Mouse (Mus musculus) hindbrain, embryonic 16.5 days (tissue): ENCODE measurements around the gene Coch. TPM values are rescaled to one million over a fixed set of nuclear protein-coding genes. Genes with fewer than 3 reads are reported as not detected.
"Not testable (repeated sequence)": the region's sequence is repeated elsewhere in the genome, so short reads cannot be mapped to it uniquely, and the experiment has no call there.

Experiments used
- ATAC-seq: fragments of 200-750 bp; cut with Nextera tagmentation; 2 replicates; pipeline ENCODE4 v1.8.0; 2017; ENCODE audit warnings: moderate TSS enrichment, moderate library complexity
- H3K27ac ChIP-seq: fragments of 300-500 bp; sonication (generic); 2 replicates; pipeline ENCODE4 v1.5.1; 2014; ENCODE audit warnings: low read depth, mild to moderate bottlenecking, control low read depth, low read length, moderate library complexity
- H3K27me3 ChIP-seq: fragments of 300-500 bp; sonication (generic); replicated peaks from 2 replicates; pipeline ENCODE4 v1.6.1; 2014; ENCODE audit warnings: low read length; ENCODE audit not compliant: control insufficient read depth, insufficient read depth
- H3K36me3 ChIP-seq: fragments of 300-500 bp; sonication (generic); 2 replicates; pipeline ENCODE4 v1.6.1; 2014; ENCODE audit warnings: mild to moderate bottlenecking, low read length, moderate library complexity, mixed read lengths; ENCODE audit not compliant: control insufficient read depth, insufficient read depth
- H3K4me1 ChIP-seq: fragments of 300-500 bp; sonication (generic); 2 replicates; pipeline ENCODE4 v1.6.1; 2014; ENCODE audit warnings: low read depth, low read length; ENCODE audit not compliant: control insufficient read depth, insufficient read depth
- H3K4me2 ChIP-seq: fragments of 300-500 bp; sonication (generic); 2 replicates; pipeline ENCODE4 v1.6.1; 2014; ENCODE audit warnings: mild to moderate bottlenecking, low read length, control low read depth, moderate library complexity
- H3K4me3 ChIP-seq: fragments of 300-500 bp; sonication (generic); 2 replicates; pipeline ENCODE4 v1.5.1; 2014; ENCODE audit warnings: mild to moderate bottlenecking, low read length, control low read depth, moderate library complexity
- H3K9ac ChIP-seq: fragments of 300-500 bp; sonication (generic); 2 replicates; pipeline ENCODE4 v1.6.1; 2014; ENCODE audit warnings: low read depth, mild to moderate bottlenecking, control low read depth, low read length, moderate library complexity
- H3K9me3 ChIP-seq: fragments of 300-500 bp; sonication (generic); 2 replicates; pipeline ENCODE4 v1.6.1; 2014; ENCODE audit warnings: mild to moderate bottlenecking, low read length, moderate library complexity; ENCODE audit not compliant: control insufficient read depth
- WGBS: fragments of 180-500 bp; shearing (Covaris S2); extraction: QIAGEN DNeasy Blood & Tissue Kit; methylation state at CpG from one replicate; pipeline ENCODE4 v1.1.7; 2014; 5-methylcytosine and 5-hydroxymethylcytosine counted together
- polyA plus RNA-seq: library from polyadenylated mRNA; unstranded; fragments of >200 nt; fragmentation: Nextera tagmentation; extraction: Ambion mirVana; gene quantifications from 2 replicates; pipeline ENCODE4 v1.2.1, GENCODE M21; 2015

Coch gene
- polyA plus RNA-seq, 1 experiment from 2014 or later, result 29.6 TPM

DNA sequence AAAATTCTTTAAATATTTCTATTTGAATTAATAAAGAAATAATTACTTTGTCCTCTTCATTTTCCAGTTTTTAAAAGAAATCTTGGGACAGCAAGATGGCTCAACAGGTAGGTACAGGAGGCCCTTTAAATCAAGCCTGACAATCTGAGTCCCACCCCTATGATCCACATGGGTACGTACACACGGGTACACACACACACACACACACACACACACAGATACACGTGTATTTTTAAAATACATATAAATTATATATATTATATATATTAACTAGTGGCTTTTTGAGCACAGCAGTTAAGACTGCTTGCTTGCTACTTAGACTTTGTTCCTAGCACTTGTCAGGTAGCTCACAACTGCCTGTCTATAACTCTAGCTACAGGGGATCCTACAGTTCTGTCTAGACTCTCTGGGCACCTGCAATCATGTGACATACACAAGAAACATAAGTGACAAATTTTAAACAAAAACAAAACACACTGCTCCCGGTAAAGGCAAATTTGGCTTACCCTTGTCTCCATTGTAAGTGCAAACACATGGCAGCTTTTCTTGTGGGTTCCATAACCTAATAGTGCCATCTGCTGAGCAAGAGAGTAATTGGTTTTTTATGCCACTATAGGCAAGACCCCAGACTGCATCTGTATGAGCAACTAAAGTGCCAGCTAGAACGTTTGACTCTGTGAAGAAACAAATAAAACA lies 29.7 kb downstream of the Coch start:
- Histone ChIP-seq H3K4me2 (no peak overlapping the region), H3K27me3 (no peaks in the 10 kb centered on the region), H3K36me3 (peaks cover 5% of the 10 kb centered on the region; the same call in 1 of the 2 replicates), H3K4me1 (no peaks in the 10 kb centered on the region), H3K9ac (no peak overlapping the region), H3K9me3 (no peaks in the 10 kb centered on the region), H3K27ac (no peak overlapping the region), H3K4me3 (no peak overlapping the region)
- peak; percentile 90 for ATAC-seq
- WGBS, result 65% methylated on average over 5 of the region's 5 CpGs

GRCm38 (mm10) chr12:51623366-51623694 lies 30.2 kb downstream of the Coch start:
- H3K4me2 ChIP-seq, result no peak overlapping the region
- no peak overlapping the region for H3K9ac ChIP-seq
- no peaks in the 10 kb centered on the region for H3K4me1 ChIP-seq
- H3K36me3 ChIP-seq, result peaks cover 5% of the 10 kb centered on the region; the same call in 1 of the 2 replicates
- H3K27ac ChIP-seq, result no peak overlapping the region
- no peak overlapping the region for H3K4me3 ChIP-seq
- H3K9me3 ChIP-seq, result no peaks in the 10 kb centered on the region
- H3K27me3 ChIP-seq, result no peaks in the 10 kb centered on the region
- ATAC-seq, result peak; percentile 48

DNA sequence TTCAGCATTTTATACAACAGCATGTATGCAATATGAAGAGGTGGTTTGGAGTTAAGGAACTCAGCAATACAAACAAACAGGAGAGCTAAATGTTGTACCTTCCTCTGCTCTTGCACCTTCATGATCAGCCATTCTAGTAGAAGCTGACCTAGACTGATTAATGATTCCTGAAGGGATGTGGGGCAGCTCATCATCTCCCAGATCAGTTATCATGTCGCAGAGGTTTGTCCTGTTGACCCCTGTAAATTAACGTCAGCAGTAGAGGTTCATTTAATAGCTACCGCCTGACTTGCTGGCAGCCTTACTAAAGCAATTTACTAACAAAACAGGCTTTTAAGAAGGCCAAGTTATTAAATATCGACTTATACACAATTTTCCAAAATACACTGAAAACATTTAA lies 40.3 kb downstream of the Coch start:
- Histone ChIP-seq H3K27ac (no peak overlapping the region), H3K36me3 (peaks cover 3% of the 10 kb centered on the region; the same call in 1 of the 2 replicates), H3K27me3 (no peaks in the 10 kb centered on the region), H3K4me1 (no peaks in the 10 kb centered on the region), H3K9me3 (no peaks in the 10 kb centered on the region), H3K9ac (no peak overlapping the region), H3K4me2 (no peak overlapping the region), H3K4me3 (no peak overlapping the region)
- WGBS, result 80% methylated on average over 4 of the region's 4 CpGs
- ATAC-seq, result no peak

DNA sequence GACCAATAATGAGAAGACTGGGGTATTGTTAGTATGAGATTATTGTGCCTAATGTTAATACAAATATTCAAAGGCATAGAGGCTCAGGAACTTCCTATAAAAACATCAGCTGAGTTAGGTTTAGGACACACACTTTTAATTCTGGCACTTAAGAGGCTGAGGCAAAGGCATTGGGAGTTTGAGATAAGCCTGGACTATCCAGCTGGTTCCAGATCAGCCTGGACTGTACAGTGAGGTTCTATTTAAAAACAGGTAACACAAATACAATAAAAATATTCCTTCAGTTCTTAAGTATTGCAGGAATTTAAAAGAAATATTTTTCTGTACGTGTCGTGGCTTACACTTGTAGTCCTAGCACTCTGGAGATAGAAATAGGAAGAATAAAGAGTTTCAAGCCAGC lies 43.1 kb downstream of the Coch start:
- H3K36me3 ChIP-seq, result peaks cover 3% of the 10 kb centered on the region; the same call in 1 of the 2 replicates
- H3K27me3 ChIP-seq, result no peaks in the 10 kb centered on the region
- no peak overlapping the region for H3K4me2 ChIP-seq
- no peak for ATAC-seq
- H3K4me3 ChIP-seq, result no peak overlapping the region
- H3K9ac ChIP-seq, result no peak overlapping the region
- no peaks in the 10 kb centered on the region for H3K9me3 ChIP-seq
- no peaks in the 10 kb centered on the region for H3K4me1 ChIP-seq
- 95% methylated on average over 2 of the region's 2 CpGs for WGBS
- no peak overlapping the region for H3K27ac ChIP-seq

GRCm38 (mm10) chr12:51636689-51637470 lies 43.7 kb downstream of the Coch start:
- 80% methylated on average over 2 of the region's 2 CpGs for WGBS
- Histone ChIP-seq H3K4me2 (no peak overlapping the region), H3K27me3 (no peaks in the 10 kb centered on the region), H3K9me3 (no peaks in the 10 kb centered on the region), H3K4me3 (no peak overlapping the region), H3K27ac (no peak overlapping the region), H3K4me1 (no peaks in the 10 kb centered on the region), H3K36me3 (0 out of 2 replicates have a peak, but pooled peaks cover 3% of the 10 kb centered on the region), H3K9ac (no peak overlapping the region)
- no peak for ATAC-seq

DNA sequence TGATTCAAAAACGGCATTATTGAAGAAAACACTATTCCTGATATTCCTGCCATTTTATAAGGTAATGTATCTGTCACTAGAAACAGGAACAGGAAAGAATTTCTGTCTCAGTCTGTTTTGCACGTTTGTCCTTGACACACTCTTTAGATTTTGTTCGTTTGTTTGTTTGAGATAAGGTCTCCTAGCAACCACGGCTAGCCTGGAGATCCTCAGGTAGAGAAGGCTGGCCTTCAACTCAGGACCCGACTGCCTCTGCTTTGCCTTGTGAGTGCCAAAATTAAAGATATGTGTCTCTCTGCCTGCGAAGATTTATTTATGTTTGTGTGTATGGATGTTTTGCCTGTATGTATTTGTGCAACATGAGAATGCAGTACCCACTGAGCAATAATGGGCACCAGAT lies 48.7 kb downstream of the Coch start:
- H3K4me1 ChIP-seq, result no peaks in the 10 kb centered on the region
- no peak overlapping the region for H3K4me3 ChIP-seq
- H3K9ac ChIP-seq, result no peak overlapping the region
- no peak overlapping the region for H3K4me2 ChIP-seq
- 75% methylated on average over 6 of the region's 6 CpGs for WGBS
- H3K36me3 ChIP-seq, result peaks cover under 1% of the 10 kb centered on the region; the same call in 1 of the 2 replicates
- H3K27ac ChIP-seq, result no peak overlapping the region
- no peaks in the 10 kb centered on the region for H3K9me3 ChIP-seq
- no peak for ATAC-seq
- H3K27me3 ChIP-seq, result no peaks in the 10 kb centered on the region

GRCm38 (mm10) chr12:51649401-51649800 lies 56.3 kb downstream of the Coch start:
- not testable (repeated sequence) for H3K4me3 ChIP-seq, H3K4me1 ChIP-seq, H3K36me3 ChIP-seq, ATAC-seq, H3K27ac ChIP-seq, H3K9ac ChIP-seq, H3K9me3 ChIP-seq, H3K4me2 ChIP-seq, H3K27me3 ChIP-seq

Other genes starting within 250 kb of the Coch start
- 12.6 and 13.2 TPM in 2 replicates for gene G2e3, start 245.3 kb upstream of the Coch start, polyA plus RNA-seq
- 70.1 and 72.4 TPM in 2 replicates for gene Scfd1, start 215.8 kb upstream of the Coch start, polyA plus RNA-seq
- gene Ap4s1, start 97.7 kb downstream of the Coch start, polyA plus RNA-seq, result 55.7 and 58.4 TPM in 2 replicates
- 28.7 and 33.9 TPM in 2 replicates for gene Strn3, start 98.6 kb downstream of the Coch start, polyA plus RNA-seq
- gene Hectd1, start 236.2 kb downstream of the Coch start, polyA plus RNA-seq, result 31.3 and 33.3 TPM in 2 replicates